Mouse (Mus musculus) liver, embryonic 14.5 days (tissue): ENCODE measurements around the gene Sgcd. TPM values are rescaled to one million over a fixed set of nuclear protein-coding genes. Genes with fewer than 3 reads are reported as not detected.

Experiments used
- ATAC-seq: fragments of 200-750 bp; cut with Nextera tagmentation; 2 replicates; pipeline ENCODE4 v1.8.0; 2017; ENCODE audit warnings: moderate number of reproducible peaks, mild to moderate bottlenecking, moderate library complexity; ENCODE audit not compliant: insufficient read depth
- DNase-seq, 3 experiments: peaks; one replicate each; pipeline ENCODE4 v3.0.0-alpha.2; 2012 to 2013; ENCODE audit warnings: low read depth in 3 of 3, low spot score in 3 of 3
- H3K27ac ChIP-seq: fragments of 300-500 bp; sonication (generic); 2 replicates; pipeline ENCODE4 v1.5.1; 2014; ENCODE audit warnings: moderate library complexity, mild to moderate bottlenecking, control low read depth, inconsistent platforms
- H3K27me3 ChIP-seq: fragments of 300-500 bp; sonication (generic); 2 replicates; pipeline ENCODE4 v1.6.1; 2014; ENCODE audit warnings: mild to moderate bottlenecking, low read length, moderate library complexity; ENCODE audit not compliant: control insufficient read depth, insufficient read depth
- H3K36me3 ChIP-seq: fragments of 300-500 bp; sonication (generic); replicated peaks from 2 replicates; pipeline ENCODE4 v1.6.1; 2014; ENCODE audit warnings: low read depth; ENCODE audit not compliant: control insufficient read depth, insufficient read depth
- H3K4me1 ChIP-seq, 2 experiments: fragments of 200-500 bp in 1 of 2; fragments of 300-500 bp in 1 of 2; sonication (generic) in 1 of 2; replicated peaks; 2 replicates each; pipeline ENCODE4 v1.6.1; 2012 to 2014; ENCODE audit warnings: antibody characterized with exemption in 1 of 2, inconsistent platforms in 1 of 2, low read length in 1 of 2; ENCODE audit not compliant: control insufficient read depth in 2 of 2, insufficient read depth in 2 of 2
- H3K4me2 ChIP-seq: fragments of 300-500 bp; sonication (generic); 2 replicates; pipeline ENCODE4 v1.6.1; 2014; ENCODE audit warnings: low read depth, mild to moderate bottlenecking, control low read depth, moderate library complexity
- H3K4me3 ChIP-seq, 2 experiments: fragments of 200-500 bp in 1 of 2; fragments of 300-500 bp in 1 of 2; sonication (generic) in 1 of 2; 2 replicates each; pipeline ENCODE4 v1.5.1; 2012 to 2014; ENCODE audit warnings: low read depth in 2 of 2, low read length in 2 of 2, mild to moderate bottlenecking in 2 of 2, control low read depth in 1 of 2, inconsistent platforms in 1 of 2, moderate library complexity in 1 of 2; ENCODE audit not compliant: insufficient read depth in 1 of 2
- H3K9ac ChIP-seq: fragments of 300-500 bp; sonication (generic); replicated peaks from 2 replicates; pipeline ENCODE4 v1.6.1; 2014; ENCODE audit warnings: mild to moderate bottlenecking, control low read depth, moderate library complexity
- H3K9me3 ChIP-seq: fragments of 300-500 bp; sonication (generic); 2 replicates; pipeline ENCODE4 v1.6.1; 2016; ENCODE audit warnings: low read length, mixed read lengths; ENCODE audit not compliant: control insufficient read depth
- CTCF ChIP-seq: IDR thresholded peaks from 2 replicates; pipeline ENCODE4 v1.5.1; 2016; ENCODE audit warnings: antibody characterized with exemption, low read depth, control low read depth
- EP300 ChIP-seq: IDR thresholded peaks from 2 replicates; pipeline ENCODE4 v1.6.1; 2016; ENCODE audit warnings: antibody characterized with exemption, low read depth
- WGBS: fragments of 180-500 bp; shearing (Covaris S2); extraction: QIAGEN DNeasy Blood & Tissue Kit; methylation state at CpG from one replicate; pipeline ENCODE4 v1.1.7; 2014; ENCODE audit not compliant: insufficient replicate concordance; 5-methylcytosine and 5-hydroxymethylcytosine counted together
- polyA plus RNA-seq, 2 experiments: library from polyadenylated mRNA; depleted of rRNA in 1 of 2; stranded (reverse) in 1 of 2; unstranded in 1 of 2; fragments of >200 nt; fragmentation: Nextera tagmentation in 1 of 2; extraction: Ambion mirVana in 1 of 2; gene quantifications; 2 replicates each; pipeline versions ENCODE4 v1.2.1 to v1.2.3; 2012 to 2014

Sgcd gene
- polyA plus RNA-seq, 2 experiments, result 0.04 to 0.08 TPM

DNA sequence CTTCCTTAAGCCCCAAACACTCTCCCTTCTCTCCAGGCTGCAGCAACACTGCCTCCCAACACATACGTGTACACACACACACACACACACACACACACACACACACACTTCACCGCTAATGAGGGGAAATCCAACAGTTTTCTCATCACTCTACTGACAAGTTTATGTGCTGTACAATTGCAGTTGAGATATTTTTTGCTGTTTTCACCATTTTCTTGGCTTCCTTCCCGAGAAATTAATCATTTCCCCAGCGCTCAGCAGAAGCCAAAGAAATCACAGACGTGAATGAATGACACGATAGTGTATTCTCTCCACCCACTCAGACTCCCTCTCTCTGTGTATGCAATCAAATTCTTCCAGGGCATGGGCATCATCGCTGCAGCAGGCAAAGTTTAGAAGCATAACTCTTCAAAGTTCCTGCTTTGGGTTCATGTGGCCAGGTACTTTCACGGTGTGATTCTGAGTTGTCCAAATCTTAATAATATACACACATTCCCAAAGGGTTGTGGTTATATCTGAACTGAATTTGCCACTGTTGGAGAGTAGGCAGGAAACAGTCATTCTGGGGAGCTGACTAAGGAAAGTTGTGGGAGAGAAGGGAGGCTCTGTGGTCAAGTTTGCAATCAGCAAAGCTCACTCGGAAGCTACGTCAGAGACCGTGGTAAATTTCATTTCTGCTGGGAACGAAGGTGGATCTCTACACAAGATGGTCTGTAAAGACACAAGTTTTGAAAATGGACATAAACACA, 683.9 kb downstream of the Sgcd start:
- no peak overlapping the region for H3K27ac ChIP-seq
- H3K36me3 ChIP-seq, result no peaks in the 10 kb centered on the region
- DNase-seq, result no peak
- H3K4me1 ChIP-seq, result no peaks in the 10 kb centered on the region
- 53% methylated on average over 12 of the region's 12 CpGs for WGBS
- no peak for ATAC-seq
- no peaks in the 10 kb centered on the region for H3K27me3 ChIP-seq
- no peak overlapping the region for H3K9ac ChIP-seq
- no peak overlapping the region for H3K4me2 ChIP-seq
- no peak overlapping the region for H3K4me3 ChIP-seq
- H3K9me3 ChIP-seq, result no peaks in the 10 kb centered on the region
- TF ChIP-seq CTCF, result no peak
- no peak for TF ChIP-seq EP300

DNA sequence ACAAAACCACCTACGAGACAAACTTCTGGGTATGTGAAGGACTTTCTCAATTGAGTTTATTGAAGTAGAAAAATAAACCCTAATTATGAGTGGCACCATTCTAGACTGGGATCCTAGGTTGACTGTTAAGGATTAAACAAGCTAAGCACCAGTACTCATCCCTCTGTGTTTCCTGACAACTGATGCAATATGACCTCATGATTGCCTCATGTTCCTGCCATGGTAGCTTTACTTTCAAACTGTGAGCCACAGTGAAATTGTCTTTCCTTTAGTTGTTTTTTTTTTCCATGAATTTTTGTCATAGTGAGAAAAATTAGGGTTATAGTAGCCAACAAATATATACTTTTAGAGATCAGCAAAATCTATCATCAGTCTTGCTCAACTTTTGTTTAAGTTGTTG, 689.0 kb downstream of the Sgcd start:
- Histone ChIP-seq H3K36me3 (no peaks in the 10 kb centered on the region), H3K27ac (no peak overlapping the region), H3K9me3 (no peaks in the 10 kb centered on the region), H3K27me3 (no peaks in the 10 kb centered on the region), H3K4me3 (no peak overlapping the region), H3K4me2 (no peak overlapping the region), H3K9ac (no peak overlapping the region), H3K4me1 (no peaks in the 10 kb centered on the region)
- ATAC-seq, result no peak
- TF ChIP-seq CTCF (no peak), EP300 (no peak)
- no peak for DNase-seq
- WGBS, result 42% methylated on average over 1 of the region's 1 CpGs

DNA sequence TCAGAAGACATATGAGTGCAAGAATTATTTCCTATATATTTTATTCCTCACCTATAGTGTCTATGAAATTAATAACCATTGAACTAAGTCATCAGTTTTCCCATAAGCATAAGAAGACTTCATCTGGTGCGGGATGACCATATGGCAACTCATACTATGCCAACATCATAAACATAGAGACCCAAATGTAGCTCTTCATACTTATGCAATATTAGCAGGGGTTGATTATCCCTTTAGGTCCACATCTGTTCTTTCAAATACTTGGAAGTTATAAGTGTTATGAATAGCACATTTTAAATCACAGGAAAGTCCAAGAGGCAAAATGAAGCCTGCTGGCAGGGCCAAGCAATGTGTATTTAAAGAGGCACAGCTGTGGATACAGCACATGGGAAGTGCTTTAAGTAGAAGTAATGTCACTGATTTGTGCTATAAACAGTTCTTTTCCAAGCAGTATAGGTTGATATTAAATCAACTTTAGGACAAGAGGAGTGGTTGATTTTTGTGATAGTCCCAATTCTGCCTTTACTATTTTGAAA, 690.9 kb downstream of the Sgcd start:
- H3K9me3 ChIP-seq, result no peaks in the 10 kb centered on the region
- no peak for ATAC-seq
- 64% methylated on average over 1 of the region's 1 CpGs for WGBS
- DNase-seq, result no peak
- no peak overlapping the region for H3K4me3 ChIP-seq
- no peak for TF ChIP-seq EP300
- no peak for TF ChIP-seq CTCF
- no peaks in the 10 kb centered on the region for H3K36me3 ChIP-seq
- H3K27me3 ChIP-seq, result no peaks in the 10 kb centered on the region
- no peak overlapping the region for H3K27ac ChIP-seq
- H3K9ac ChIP-seq, result no peak overlapping the region
- no peaks in the 10 kb centered on the region for H3K4me1 ChIP-seq
- no peak overlapping the region for H3K4me2 ChIP-seq

DNA sequence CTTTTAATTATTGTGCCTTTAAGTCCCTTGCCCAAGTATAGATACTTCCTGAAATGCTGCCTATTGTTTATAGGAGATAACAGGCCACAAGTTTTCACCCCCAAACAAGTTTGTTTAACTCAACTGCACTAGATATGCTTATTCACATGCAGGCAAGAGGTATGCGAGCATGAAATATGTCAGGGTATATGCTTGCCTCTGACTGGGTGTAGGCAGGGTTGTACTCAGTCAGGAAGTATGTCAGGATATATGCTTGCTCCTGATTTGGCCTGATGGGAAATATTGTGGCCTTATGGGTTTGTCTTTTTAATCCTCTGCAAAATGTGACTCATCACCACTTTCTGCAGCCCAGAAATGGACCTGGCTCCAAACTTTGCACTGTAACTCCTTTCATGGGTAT, 694.0 kb downstream of the Sgcd start:
- H3K27ac ChIP-seq, result no peak overlapping the region
- WGBS, result 23% methylated on average over 1 of the region's 1 CpGs
- DNase-seq (no peak), ATAC-seq (no peak)
- no peak overlapping the region for H3K4me3 ChIP-seq
- H3K4me1 ChIP-seq, result no peaks in the 10 kb centered on the region
- no peaks in the 10 kb centered on the region for H3K9me3 ChIP-seq
- no peak overlapping the region for H3K4me2 ChIP-seq
- no peaks in the 10 kb centered on the region for H3K36me3 ChIP-seq
- H3K27me3 ChIP-seq, result no peaks in the 10 kb centered on the region
- no peak overlapping the region for H3K9ac ChIP-seq
- no peak for TF ChIP-seq EP300
- no peak for TF ChIP-seq CTCF

DNA sequence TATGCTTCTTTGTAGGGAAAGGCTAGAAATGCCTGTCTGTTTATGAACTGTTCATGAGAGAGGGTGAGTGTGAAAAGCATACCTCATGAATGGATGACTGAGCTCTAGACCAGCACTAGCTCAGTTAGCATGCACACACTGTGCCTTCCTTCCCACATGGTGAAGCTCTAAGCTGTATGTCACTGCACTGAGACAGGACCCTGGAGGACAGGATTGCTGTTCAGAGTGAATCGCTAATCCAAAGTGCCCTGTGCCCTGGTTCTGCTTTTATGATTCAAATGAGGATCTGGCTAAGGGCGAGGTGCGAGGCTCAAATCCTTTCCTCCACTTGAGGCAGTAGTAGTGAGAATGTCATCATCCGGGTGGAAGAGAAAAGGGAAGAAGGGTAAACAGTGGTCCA, 712.2 kb downstream of the Sgcd start:
- Histone ChIP-seq H3K4me1 (no peaks in the 10 kb centered on the region), H3K9ac (no peak overlapping the region), H3K4me2 (no peak overlapping the region), H3K4me3 (no peak overlapping the region), H3K9me3 (no peaks in the 10 kb centered on the region), H3K36me3 (no peaks in the 10 kb centered on the region), H3K27ac (no peak overlapping the region), H3K27me3 (no peaks in the 10 kb centered on the region)
- no peak for ATAC-seq
- 34% methylated on average over 4 of the region's 4 CpGs for WGBS
- no peak for TF ChIP-seq CTCF
- no peak for DNase-seq
